Mouse (Mus musculus) liver, embryonic 11.5 days (tissue): ENCODE results near the gene D430041D05Rik. TPM values are rescaled to one million over a fixed set of nuclear protein-coding genes. Genes with fewer than 3 reads are reported as not detected.

Experiments used
- ATAC-seq: fragments of 200-750 bp; cut with Nextera tagmentation; replicated peaks from 2 replicates; pipeline ENCODE4 v1.8.0; 2017; ENCODE audit warnings: moderate number of reproducible peaks, mild to moderate bottlenecking, moderate TSS enrichment, moderate library complexity; ENCODE audit not compliant: low FRiP score
- DNase-seq: peaks from one replicate; pipeline ENCODE4 v3.0.0-alpha.2; 2017; ENCODE audit warnings: low spot score
- H3K27ac ChIP-seq: fragments of 300-500 bp; sonication (generic); 2 replicates; pipeline ENCODE4 v1.5.1; 2014; ENCODE audit warnings: mild to moderate bottlenecking, low read depth, low read length, control low read depth
- H3K27me3 ChIP-seq: fragments of 300-500 bp; sonication (generic); replicated peaks from 2 replicates; pipeline ENCODE4 v1.6.1; 2014; ENCODE audit warnings: low read length, mixed read lengths; ENCODE audit not compliant: control insufficient read depth, insufficient read depth
- H3K36me3 ChIP-seq: fragments of 300-500 bp; sonication (generic); 2 replicates; pipeline ENCODE4 v1.6.1; 2014; ENCODE audit warnings: mild to moderate bottlenecking, low read length, moderate library complexity, mixed read lengths; ENCODE audit not compliant: control insufficient read depth, insufficient read depth
- H3K4me1 ChIP-seq: fragments of 300-500 bp; sonication (generic); replicated peaks from 2 replicates; pipeline ENCODE4 v1.6.1; 2014; ENCODE audit warnings: low read length, mixed read lengths; ENCODE audit not compliant: control insufficient read depth, insufficient read depth
- H3K4me2 ChIP-seq: fragments of 300-500 bp; sonication (generic); 2 replicates; pipeline ENCODE4 v1.6.1; 2014; ENCODE audit warnings: mild to moderate bottlenecking, control low read depth, moderate library complexity
- H3K4me3 ChIP-seq: fragments of 300-500 bp; sonication (generic); 2 replicates; pipeline ENCODE4 v1.5.1; 2014; ENCODE audit warnings: low read depth, low read length, control low read depth
- H3K9ac ChIP-seq: fragments of 300-500 bp; sonication (generic); 2 replicates; pipeline ENCODE4 v1.6.1; 2014; ENCODE audit warnings: low read depth, low read length, control low read depth
- H3K9me3 ChIP-seq: fragments of 300-500 bp; sonication (generic); 2 replicates; pipeline ENCODE4 v1.6.1; 2016; ENCODE audit warnings: low read length, inconsistent platforms, mixed read lengths; ENCODE audit not compliant: control insufficient read depth
- WGBS: fragments of 180-500 bp; shearing (Covaris S2); extraction: QIAGEN DNeasy Blood & Tissue Kit; methylation state at CpG from one replicate; pipeline ENCODE4 v1.1.7; 2014; 5-methylcytosine and 5-hydroxymethylcytosine counted together
- polyA plus RNA-seq: library from polyadenylated mRNA; unstranded; fragments of >200 nt; fragmentation: Nextera tagmentation; extraction: Ambion mirVana; gene quantifications from 2 replicates; pipeline ENCODE4 v1.2.1, GENCODE M21; 2014

D430041D05Rik gene
- polyA plus RNA-seq, 1 experiment from 2014 or later: 0.16 TPM

DNA sequence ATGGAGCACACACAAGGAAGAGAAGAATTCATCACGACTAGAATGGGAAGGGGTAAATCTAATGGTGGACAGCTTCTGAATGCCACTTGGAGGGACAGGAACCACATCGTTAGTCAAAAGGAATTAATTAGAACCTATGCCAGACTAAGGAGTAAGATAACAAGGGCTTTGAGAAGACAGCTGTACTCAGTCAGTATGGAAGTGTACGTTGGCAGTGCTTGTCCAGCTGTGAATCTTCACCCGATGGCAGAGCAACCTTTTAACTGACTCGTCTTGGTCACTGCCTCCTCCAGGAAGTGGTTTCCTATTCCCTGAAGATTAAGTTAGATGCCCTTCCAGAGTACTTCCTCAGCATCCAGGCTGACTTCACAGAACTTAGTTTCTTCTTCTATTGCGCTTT, 87.0 kb downstream of the D430041D05Rik start:
- 56% methylated on average over 6 of the region's 6 CpGs for WGBS
- DNase-seq: no peak
- H3K9ac ChIP-seq: no peak overlapping the region
- no peaks in the 10 kb centered on the region for H3K9me3 ChIP-seq
- no peaks in the 10 kb centered on the region for H3K4me1 ChIP-seq
- ATAC-seq: no peak
- no peak overlapping the region for H3K4me3 ChIP-seq
- no peak overlapping the region for H3K27ac ChIP-seq
- no peak overlapping the region for H3K4me2 ChIP-seq
- no peaks in the 10 kb centered on the region for H3K27me3 ChIP-seq
- no peaks in the 10 kb centered on the region for H3K36me3 ChIP-seq

- 87% methylated on average over 5 of the region's 5 CpGs for WGBS
- Histone ChIP-seq H3K27me3 (no peaks in the 10 kb centered on the region), H3K4me3 (no peak overlapping the region), H3K4me1 (no peaks in the 10 kb centered on the region), H3K9ac (no peak overlapping the region), H3K4me2 (no peak overlapping the region), H3K36me3 (no peaks in the 10 kb centered on the region), H3K9me3 (no peaks in the 10 kb centered on the region), H3K27ac (no peak overlapping the region)
- DNase-seq: no peak
- ATAC-seq: no peak
Measured at GRCm38 (mm10) chr2:104323351-104323750, 87.5 kb downstream of the D430041D05Rik start.

DNA sequence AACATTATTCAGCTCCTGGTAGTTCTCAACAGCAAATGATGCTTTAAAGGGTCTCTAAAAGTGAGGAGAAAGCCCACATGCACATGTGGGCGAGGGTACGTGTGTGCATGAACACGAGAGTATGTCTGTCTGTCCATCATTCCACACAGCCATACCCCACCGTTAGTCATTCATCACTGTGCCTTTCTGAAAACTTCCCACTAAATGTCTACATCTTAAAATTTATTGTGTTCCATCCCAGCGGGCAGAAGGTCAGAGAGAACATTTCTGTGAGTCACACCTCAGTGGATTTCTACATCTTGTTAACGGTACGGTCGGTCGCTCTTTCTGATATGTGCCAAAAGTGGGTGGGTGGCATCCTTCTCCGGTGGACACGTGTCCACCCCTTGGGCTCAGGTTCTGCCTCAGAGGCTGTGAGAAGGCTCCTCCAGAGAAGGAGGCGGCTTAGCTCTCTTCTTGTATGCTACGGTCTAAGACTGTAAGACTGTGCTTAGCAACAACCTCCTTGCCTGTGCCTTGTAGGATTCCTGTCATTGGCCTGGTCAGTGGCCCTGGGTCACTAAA, 90.7 kb downstream of the D430041D05Rik start:
- no peak overlapping the region for H3K9ac ChIP-seq
- no peak overlapping the region for H3K4me2 ChIP-seq
- no peak overlapping the region for H3K4me3 ChIP-seq
- no peak for DNase-seq
- WGBS: 86% methylated on average over 13 of the region's 13 CpGs
- H3K4me1 ChIP-seq: no peaks in the 10 kb centered on the region
- ATAC-seq: no peak
- no peak overlapping the region for H3K27ac ChIP-seq
- no peaks in the 10 kb centered on the region for H3K36me3 ChIP-seq
- no peaks in the 10 kb centered on the region for H3K27me3 ChIP-seq
- no peaks in the 10 kb centered on the region for H3K9me3 ChIP-seq

- Histone ChIP-seq H3K4me3 (no peak overlapping the region), H3K27ac (no peak overlapping the region), H3K36me3 (no peaks in the 10 kb centered on the region), H3K9me3 (no peaks in the 10 kb centered on the region), H3K9ac (no peak overlapping the region), H3K4me2 (no peak overlapping the region), H3K27me3 (no peaks in the 10 kb centered on the region), H3K4me1 (no peaks in the 10 kb centered on the region)
- DNase-seq (no peak), ATAC-seq (no peak)
- WGBS: 94% methylated on average over 10 of the region's 10 CpGs
Measured at GRCm38 (mm10) chr2:104319443-104319842, 91.4 kb downstream of the D430041D05Rik start.

- no peak overlapping the region for H3K27ac ChIP-seq
- H3K27me3 ChIP-seq: no peaks in the 10 kb centered on the region
- H3K4me3 ChIP-seq: no peak overlapping the region
- no peaks in the 10 kb centered on the region for H3K36me3 ChIP-seq
- no peak overlapping the region for H3K4me2 ChIP-seq
- ATAC-seq (no peak), DNase-seq (no peak)
- H3K4me1 ChIP-seq: no peaks in the 10 kb centered on the region
- WGBS: 43% methylated on average over 8 of the region's 8 CpGs
- no peaks in the 10 kb centered on the region for H3K9me3 ChIP-seq
- H3K9ac ChIP-seq: no peak overlapping the region
Measured at GRCm38 (mm10) chr2:104318881-104319280, 91.9 kb downstream of the D430041D05Rik start.

DNA sequence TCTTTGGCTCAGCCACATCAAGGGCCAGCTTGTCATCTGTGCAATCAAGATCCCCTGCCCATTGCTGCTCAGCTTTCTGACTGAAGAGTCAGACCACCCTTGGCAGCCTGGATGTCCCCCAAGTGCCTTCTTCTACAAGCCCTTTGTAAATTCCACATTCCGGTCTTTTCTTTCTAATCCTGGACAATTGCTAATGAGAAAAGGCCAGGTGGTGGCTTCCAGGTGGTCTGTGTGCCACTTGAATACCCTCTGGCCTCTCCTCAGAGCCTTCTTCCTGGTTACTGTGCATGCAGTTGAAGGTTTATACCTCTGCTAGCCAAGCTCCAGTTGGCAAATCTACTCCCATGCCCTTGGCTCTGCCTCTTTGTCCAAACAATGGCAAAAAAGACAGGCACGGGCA, 92.6 kb downstream of the D430041D05Rik start:
- no peaks in the 10 kb centered on the region for H3K27me3 ChIP-seq
- H3K4me3 ChIP-seq: no peak overlapping the region
- H3K9me3 ChIP-seq: no peaks in the 10 kb centered on the region
- H3K27ac ChIP-seq: no peak overlapping the region
- 75% methylated on average over 2 of the region's 2 CpGs for WGBS
- H3K9ac ChIP-seq: no peak overlapping the region
- ATAC-seq (no peak), DNase-seq (no peak)
- H3K4me2 ChIP-seq: no peak overlapping the region
- H3K36me3 ChIP-seq: no peaks in the 10 kb centered on the region
- no peaks in the 10 kb centered on the region for H3K4me1 ChIP-seq

GRCm38 (mm10) chr2:104317631-104318030, 93.2 kb downstream of the D430041D05Rik start:
- H3K36me3 ChIP-seq: no peaks in the 10 kb centered on the region

DNA sequence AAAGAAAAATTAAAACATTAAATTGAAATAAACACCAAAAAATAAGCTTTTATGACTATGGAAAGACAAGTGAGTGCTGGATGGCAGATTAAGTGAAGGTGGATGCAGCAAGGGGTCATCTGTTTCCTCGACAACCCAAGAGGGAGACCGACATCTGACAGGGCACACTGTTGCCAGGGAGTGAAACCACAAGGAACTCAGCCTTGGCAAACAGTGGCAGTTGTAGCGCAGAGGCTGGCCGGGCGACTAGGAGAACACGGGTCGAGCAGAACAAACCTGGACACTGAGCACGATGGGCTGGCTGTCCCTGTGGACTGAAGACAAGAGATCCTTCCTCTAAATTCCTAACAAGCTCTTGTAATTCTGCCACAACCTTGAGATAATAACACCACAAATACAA, 94.3 kb downstream of the D430041D05Rik start:
- Histone ChIP-seq H3K27me3 (no peaks in the 10 kb centered on the region), H3K4me1 (no peaks in the 10 kb centered on the region), H3K9ac (no peak overlapping the region), H3K36me3 (no peaks in the 10 kb centered on the region), H3K4me3 (no peak overlapping the region), H3K9me3 (no peaks in the 10 kb centered on the region), H3K27ac (no peak overlapping the region), H3K4me2 (no peak overlapping the region)
- ATAC-seq (no peak), DNase-seq (no peak)
- 80% methylated on average over 8 of the region's 8 CpGs for WGBS

More at GRCm38 (mm10) chr2:104317631-104318030, 93.2 kb downstream of the D430041D05Rik start:
- no peak for ATAC-seq
- no peaks in the 10 kb centered on the region for H3K4me1 ChIP-seq
- no peak overlapping the region for H3K4me3 ChIP-seq
- H3K4me2 ChIP-seq: no peak overlapping the region
- no peak overlapping the region for H3K9ac ChIP-seq
- no peaks in the 10 kb centered on the region for H3K9me3 ChIP-seq
- H3K27me3 ChIP-seq: no peaks in the 10 kb centered on the region
- 76% methylated on average over 6 of the region's 6 CpGs for WGBS
- H3K27ac ChIP-seq: no peak overlapping the region
- no peak for DNase-seq

DNA sequence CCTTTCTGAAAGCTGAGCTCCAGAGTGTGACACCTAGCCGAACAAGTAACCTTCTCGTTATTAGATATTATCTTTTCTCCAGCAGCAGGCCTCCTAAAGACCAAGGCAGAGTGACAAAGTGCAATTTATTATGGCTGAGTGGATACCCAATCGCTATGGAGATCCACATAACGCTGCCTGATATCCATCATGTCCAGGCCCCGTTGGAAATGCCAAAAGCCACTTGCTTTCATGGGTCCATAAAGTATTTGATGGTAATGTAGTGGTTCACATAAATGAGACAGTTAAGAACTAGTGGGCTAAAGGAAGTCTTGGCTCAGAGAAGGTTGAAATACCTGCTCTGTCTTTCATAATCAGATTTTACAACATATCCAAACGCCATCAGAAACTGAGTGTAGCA, 97.6 kb downstream of the D430041D05Rik start:
- Histone ChIP-seq H3K36me3 (no peaks in the 10 kb centered on the region), H3K27ac (no peak overlapping the region), H3K4me3 (no peak overlapping the region), H3K9ac (no peak overlapping the region), H3K27me3 (no peaks in the 10 kb centered on the region; the same call in 1 of the 2 replicates), H3K4me2 (no peak overlapping the region), H3K4me1 (no peaks in the 10 kb centered on the region), H3K9me3 (no peaks in the 10 kb centered on the region)
- no peak for DNase-seq
- ATAC-seq: no peak
- WGBS: 79% methylated on average over 6 of the region's 6 CpGs
